Mouse (Mus musculus): ENCODE data around the gene Zfr2. TPM values are rescaled to one million over a fixed set of nuclear protein-coding genes. Genes with fewer than 3 reads are reported as not detected.

Gene Zfr2
- polyA plus RNA-seq, 2 experiments from 2014 or later = 0.79 to 1.5 TPM

DNA sequence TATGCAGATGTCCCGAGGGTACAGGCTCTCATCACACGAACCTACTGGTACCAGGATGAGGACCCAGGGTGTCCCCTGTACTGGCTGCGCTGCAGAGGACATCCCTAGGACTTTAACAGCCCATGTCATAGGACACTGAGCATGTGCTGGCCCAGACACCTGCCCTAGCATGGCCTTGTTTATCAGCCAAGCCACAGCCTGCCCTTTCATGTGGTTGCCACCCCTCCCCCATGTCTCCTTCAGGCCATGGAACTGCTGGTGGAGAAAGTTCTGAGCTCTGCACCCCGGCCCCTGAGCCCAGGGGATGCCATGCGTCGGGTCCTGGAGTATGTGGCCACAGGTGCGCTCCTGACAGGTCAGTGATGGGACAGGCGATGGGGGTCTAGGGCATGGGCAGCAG is 16.5 kb downstream of the Zfr2 start:
- no peak for ATAC-seq

DNA sequence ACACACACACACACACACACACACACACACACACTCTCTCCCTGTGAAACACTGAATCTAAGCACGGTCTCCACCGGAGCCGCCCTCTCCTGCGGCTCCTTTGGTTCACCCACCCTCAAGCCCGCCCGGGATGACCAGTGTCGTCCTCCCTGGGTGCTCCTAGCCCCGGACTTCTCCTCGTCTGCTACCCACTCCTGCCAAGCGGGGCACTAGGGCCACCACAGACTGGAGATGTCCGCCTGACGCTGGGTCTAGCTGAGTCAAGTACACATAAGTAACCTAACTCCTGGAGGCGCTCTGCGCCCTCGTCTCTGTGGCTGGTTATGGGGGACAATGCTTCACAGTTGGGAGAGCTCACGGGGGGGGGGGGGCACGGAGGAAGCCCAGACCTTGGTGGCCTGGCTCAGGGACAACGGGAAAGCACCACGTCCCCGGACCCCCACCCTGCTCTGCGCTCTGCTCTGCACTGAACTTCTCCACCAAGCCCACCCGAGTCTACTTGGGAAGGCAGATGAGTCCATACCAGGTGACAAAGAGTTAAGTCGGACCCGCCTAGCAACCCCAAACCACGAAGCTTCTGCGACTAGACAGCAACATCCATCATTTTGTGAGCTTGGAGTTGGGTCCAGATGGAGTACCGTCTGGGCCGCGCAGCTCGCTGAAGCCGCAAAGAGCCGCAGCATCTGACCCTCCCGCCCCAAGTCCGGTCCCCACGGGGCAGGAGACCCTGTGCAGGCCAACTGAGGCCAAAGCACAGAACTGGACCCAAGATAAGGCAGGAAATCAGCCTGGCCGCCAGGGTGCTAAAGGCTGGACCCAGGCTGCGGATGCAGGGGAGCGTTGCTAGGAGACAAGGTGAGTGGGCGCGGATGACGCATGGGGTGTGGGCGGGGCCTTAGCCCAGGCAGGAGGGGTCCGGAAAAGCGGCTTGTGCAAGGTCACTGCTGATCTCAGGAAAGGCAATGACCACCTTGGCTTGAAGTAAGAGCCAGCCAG is 19.8 kb downstream of the Zfr2 start, which contains the start of gene Matk:
TSS of gene Matk (plus strand) at position 512 of the 996 bp plus-strand sequence.
- ATAC-seq = peak; percentile 68

DNA sequence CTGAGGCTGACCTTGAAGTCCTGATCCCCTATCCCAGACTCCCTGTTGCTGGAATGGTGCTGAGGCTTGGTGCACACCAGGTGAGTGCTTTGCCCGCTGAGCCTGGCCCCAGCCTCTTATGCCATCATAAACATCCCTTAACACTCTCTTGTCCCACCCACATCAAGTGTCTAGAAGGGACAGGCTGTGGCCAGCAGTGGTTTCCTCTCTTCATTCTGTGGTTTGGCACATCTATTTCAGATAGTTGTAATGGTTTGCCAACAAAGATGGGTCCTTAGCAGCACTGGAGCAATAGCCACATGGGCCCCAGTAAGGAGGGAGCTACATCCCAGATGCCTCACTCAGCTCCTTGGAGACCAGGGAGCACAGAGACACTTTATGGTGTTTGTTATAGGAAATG is 21.9 kb downstream of the Zfr2 start:
- no peak for ATAC-seq

DNA sequence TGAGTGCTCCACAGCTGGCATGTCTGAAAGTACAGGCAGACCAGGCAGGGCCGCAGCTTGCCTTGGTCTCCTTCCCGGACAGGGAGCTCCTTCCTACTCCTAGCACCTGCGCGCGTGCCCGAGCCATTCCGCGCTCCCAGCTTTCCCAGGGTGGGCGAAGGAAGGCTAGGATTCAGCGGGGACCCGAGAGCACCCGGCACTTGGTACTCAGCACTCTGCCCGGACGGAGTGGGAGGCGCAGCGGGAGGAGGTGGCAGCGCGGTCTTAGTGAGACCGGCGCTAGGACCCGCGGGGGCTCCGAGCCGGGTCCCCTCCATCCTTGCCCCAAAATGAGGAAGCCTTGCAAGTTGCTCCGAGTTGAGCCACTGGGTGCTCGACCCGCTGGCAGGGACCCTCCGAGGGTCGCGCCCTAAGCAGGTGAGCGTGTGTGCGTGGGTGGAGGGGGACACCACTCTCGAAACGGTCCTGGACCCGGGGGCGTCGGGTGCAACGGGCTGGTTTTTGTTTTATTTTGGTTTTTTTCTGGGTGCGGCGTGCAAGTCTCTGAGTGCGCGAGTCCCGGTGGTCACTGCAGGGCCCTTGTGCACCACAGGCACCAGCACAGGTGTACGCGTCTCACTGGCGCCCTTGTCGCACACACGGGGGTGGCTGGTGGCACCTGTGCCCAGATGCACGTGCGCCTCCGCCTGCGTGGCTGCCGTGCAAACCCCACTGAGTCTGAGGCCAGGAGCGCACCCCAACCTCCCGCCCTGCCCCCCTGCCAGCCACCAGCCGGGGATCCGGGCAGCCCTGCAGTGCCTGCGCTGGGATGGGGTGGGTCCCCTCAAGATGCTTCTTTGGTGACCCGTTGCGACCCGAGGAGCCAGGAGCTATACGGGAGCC is 24.4 kb downstream of the Zfr2 start:
- peak; percentile 28 for ATAC-seq

DNA sequence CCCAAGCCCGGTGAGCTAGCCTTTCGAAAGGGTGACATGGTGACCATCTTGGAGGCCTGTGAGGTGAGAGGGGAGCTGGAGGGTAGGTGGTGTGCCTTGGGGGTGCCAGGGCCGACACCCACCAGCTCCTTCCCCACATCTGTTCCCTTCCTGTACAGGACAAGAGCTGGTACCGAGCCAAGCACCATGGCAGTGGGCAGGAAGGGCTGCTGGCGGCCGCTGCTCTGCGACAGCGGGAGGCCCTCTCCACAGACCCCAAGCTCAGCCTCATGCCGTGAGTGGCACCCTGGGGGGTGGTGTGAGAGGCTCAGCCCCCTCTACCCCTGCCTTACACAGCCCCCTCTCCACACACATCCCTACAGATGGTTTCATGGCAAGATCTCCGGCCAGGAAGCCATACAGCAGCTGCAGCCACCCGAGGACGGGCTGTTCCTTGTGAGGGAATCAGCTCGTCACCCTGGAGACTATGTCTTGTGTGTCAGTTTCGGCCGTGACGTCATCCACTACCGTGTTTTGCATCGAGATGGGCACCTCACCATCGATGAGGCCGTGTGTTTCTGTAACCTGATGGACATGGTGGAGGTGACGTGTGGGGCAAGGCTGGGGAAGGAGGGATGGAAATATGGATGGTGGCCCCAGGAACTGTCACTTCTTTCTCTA is 26.4 kb downstream of the Zfr2 start:
- ATAC-seq = no peak

DNA sequence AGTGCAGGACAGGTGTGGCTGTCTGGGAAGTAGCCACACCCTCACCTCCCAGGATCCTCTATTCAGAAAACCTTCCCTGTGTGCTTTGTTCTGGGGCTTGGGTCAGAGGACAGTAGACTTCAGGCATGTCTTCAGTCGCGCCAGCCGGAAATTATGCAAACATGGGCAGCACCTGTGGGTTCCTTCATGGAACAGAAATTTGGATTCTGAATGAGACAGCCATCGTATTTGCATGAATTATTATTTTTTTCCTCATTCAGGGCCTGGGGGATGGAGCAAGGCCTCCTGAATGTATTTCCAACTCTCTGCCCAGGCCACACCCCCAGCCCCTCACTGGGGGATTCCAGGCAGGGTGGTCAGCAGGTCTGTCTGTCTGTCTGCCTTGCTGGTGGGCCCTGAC is 28.1 kb downstream of the Zfr2 start:
- no peak for ATAC-seq

DNA sequence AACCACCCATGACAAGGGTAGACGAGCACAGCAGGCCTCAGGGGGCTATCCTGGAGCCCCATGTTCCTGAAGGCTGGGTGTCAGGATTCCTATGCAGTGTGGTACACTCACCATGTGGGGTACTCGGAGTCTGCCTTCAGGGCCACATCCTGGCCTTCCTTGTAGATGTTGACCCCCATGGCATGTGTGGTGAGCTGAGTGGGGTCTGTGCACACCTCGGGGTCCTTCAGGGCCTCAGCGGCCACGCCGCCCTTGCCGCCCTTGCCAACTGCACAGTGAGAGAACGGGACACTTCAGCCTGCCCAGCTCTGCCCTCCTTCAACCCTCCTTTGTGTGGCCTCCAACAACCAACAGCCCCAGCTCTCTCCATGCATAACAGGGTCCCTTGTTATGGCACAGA is 32.6 kb downstream of the Zfr2 start:
- ATAC-seq = no peak

DNA sequence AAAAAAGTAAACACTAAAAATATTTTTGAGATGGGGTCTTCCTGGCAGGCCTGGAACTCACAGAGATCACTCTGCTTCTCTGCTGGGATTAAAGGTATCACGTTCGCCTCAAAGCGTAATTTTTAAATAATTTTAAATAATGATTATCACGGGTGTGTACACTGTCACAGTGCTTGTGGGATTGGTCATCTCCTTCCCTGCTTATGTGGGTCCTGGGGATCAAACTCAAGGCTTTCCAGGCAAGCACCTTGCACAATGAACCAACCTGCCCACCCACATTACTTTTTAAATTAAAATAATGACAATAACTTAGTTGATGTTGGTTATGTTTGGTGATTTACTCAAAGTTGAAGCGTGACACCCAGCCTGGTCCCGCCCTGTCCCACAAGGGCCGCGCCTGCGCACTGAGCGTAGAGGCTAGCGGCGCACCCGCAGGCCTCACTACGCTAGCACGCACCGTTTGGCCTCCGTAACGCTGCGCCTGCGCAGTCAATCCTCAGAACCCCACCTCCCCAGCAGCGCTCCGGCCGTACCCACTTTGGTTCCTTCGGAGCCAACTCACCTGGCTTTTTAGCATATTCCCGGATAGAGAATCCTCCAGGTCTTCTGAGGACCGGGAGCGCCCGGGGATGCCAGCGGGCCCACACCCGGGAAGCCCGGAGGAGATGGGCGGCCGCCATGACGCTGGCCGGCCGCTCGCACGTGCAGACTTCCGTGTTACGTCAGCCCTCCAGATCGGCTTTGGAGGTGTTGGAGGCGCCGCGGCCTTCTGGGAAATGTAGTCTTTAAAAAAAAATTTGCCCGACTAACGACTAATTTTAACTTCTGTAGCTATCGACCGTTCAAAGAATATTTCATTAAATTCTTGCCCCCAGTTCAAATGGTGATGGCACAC is 33.5 kb downstream of the Zfr2 start, which contains the start of the genes Mrpl54 and Apba3:
TSS of gene Mrpl54 (minus strand) at position 724 of the 895 bp plus-strand sequence.
TSS of gene Apba3 (plus strand) at position 750 of the 895 bp plus-strand sequence.
- ATAC-seq = peak; percentile 88

DNA sequence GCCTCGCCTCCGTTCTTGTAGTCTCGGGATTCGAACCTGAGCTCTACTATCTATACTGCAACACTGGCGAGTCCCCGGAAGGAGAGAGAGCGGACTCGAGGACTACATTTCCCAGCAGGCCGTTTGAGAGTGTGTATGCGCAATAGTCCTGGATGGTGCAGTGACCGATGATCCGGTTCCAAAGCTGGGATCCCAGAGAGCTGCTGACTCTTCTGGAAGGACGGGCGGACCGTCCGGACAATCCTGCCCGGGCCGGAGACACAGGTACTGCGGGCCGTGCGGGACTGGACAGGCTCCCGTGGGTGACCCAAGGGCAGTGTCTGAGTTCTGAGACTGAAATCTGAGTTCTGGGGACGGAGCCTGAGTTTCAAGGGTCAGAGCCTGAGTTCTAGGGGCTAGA is 35.1 kb downstream of the Zfr2 start:
- ATAC-seq = peak; percentile 66

DNA sequence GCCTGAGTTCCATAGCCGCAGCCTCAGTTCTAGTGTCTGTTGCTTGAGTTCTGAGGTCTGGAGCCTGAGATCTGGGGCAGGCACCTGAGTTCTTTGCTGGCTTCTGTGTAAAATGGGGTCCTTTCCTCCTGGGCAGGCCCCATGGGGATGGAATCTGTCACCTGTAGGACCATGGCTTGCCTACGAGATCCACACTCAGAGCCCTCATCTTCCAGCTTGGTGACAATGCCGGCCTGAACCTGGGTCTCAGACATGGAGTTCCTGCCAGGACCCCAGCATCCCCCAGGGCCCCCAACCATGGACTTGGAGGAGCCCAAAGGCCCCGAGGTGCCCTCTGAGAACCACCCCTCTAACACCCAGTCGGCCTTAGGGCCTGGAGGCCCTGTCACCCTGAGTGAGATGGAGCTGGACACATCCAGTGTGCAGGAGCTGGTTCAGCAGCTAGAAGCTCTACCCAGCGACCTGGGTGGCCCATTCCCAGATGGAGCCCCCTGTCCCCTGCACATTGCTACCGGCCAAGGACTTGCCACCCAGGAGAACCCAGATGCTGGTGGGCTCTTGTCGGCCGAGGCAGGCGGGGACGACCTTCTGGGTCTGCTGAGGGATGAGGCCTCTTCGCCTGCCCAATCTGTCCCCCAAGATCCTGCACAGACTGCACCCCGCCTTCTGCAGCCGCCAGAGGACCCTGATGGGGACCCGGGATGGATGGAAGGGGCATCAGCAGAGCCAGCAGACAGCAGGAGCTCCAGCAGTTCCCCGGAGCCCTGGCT is 35.9 kb downstream of the Zfr2 start:
- ATAC-seq = no peak

DNA sequence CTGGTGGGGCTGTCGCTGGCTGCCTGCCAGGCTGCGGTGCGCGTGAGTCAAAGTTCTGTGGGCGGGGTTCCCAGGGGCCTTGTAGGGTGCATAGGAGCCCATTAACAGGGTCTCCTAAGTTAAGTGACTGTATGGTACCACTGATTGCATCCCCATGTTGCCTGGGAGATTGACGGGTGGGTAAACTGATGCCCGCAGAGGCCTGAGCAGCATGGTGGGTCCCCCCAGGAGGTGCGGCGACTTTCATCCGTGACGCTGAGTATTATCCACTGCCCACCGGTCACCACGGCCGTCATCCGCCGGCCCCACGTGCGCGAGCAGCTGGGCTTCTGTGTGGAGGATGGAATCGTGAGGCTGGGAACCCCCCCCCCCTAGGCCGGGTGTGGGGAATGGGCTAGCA is 39.4 kb downstream of the Zfr2 start:
- no peak for ATAC-seq

DNA sequence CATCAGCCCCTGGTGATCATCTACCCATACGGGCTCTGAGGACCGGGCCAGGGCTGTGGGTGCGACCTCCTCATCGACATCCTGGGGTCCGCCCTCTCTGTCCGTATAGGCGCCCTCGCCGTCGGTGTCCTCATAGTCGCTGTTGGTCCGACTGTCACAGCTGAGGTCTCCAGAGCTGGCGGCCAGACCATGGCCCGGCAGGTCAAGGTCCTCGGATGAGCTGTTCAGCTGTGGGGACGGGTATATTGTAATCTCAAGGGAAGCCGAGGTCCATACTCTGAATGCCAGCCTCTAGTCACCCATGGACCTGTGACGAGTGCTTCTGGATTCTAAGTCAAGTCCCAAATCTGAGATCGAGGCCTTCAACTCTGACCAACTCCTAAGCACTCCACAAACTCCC is 40.9 kb downstream of the Zfr2 start:
- ATAC-seq = no peak

DNA sequence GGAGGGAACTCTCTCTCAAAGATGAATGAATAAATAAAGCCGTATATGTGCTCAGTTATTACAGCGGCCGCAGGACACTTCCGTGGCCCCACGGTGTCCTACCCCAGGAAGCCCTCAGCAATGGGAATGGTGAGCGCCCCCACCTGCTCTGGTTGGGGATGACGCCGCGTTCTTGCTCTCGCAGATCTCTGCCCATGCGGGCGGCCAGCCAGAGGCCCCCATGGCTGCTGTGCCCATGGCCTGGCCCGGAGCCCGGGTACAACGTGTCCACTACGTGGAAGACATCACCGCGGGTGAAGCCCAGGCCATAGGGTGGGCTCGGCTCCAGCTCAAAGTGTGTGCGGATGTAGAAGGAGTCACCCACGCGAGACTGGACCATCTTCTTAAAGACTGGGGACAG is 44.7 kb downstream of the Zfr2 start:
- ATAC-seq = no peak

DNA sequence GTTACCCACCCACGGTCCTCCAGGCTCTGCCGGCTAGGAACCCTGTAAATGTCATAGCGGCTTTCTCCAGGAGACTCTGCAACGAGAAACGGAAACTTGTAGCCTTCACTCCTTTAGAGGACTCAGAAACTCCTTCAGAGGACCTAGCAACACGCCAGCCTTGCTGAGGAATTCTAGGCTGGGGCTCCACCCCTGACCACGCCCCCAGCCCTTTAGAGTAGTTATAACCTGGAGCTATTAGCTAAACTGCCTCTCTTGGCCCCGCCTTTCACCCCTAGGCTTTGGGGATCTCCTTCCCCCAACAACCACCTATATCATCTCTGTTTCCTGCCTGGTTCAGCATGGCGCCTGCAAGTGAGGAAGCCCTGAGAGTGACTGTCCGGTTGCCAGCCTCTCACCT is 46.5 kb downstream of the Zfr2 start:
- ATAC-seq = no peak

DNA sequence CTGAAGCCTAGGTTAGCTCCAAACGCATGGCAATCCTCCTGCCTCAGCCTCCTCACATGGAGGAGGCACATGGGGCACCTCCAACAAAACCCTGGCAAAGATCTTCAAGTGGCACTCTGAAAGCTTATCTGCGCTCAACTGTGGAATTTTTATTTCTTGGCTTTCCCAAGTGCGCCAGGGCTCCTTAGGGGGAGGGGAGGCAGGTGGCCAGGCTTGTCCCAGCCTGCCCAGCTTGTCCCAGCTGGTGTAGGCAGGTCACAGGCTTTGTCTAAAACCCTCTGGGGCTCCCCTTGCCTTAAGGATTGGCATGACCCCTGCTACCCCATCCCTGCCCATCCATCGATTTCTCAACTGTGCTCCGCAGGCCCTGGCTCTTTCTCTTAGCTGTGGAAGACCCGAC is 51.2 kb downstream of the Zfr2 start:
- no peak for ATAC-seq

DNA sequence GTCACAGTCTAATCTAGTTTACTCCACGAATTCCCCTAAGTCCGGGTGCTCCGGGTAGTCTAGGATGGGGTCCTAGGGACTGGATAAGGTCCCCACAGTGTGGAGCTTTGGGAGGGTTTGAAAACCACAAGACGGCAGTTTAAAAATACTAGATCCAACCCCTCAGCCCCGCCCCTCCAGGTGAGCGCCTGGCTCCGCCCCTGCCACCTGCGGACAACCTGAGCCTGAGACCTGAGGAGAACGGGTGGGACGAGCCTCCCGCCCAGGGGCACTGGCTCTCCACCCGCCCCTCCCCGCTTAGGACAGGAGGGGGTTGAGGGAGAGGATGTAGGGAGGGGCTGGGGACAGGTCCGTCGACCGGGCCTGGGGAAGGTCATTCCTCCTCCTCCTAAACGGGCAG is 51.8 kb downstream of the Zfr2 start:
- no peak for ATAC-seq

DNA sequence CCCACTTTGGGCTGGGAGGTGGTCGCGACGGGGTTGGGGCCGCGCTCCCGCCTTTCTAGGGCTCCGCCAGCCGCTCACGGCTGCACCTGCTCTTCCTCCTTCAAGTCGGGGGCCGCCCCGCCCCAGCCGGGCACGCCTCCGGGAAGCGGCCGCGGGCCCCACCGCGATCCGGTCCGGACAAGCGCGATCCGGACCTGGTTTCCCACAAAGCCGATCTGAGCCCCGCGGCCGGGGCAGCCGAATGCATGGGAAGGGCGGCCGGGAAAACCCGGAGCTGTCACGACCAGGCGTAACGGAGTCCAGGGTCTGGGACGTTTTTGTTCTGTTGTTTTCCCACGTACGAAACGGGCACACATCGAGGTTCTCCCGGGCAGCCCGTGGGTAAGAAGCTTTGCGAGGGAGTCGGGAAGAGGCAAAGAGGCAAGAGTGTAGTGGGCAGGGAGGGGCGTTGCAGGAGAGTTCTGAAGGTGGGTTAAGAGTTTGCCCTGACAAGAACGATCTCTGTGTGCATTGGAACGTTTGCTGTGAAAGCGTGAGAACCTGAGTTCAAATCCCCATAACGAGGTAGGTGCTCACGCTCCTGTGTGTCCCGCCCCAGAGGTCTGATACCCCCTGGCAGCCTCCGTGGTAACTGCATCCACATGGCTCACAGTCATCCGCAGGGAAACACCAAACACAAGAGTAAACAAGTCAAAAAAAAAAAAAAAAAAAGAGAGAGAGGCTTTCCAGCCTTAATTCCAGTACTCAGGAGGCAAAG is 52.9 kb downstream of the Zfr2 start:
- peak; percentile 88 for ATAC-seq

DNA sequence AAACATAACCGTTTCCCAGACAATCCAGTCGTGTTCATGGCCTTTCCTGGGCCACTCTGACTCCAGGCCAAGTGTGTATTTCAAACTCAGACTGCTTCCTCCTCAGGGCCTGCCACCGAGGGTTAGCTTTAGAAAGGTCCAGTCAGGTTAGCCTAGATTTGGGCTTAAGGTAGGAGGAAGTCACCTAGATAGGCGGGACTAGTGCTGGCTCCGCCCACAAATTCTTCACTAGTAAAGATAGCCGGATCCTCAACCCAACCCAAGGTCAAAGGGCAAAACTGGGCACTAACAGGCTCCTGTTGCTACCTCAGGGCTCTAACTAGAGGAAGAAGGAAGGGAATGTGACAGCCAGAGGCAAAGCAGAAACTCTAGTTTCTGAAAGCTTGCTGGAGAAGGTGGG is 53.6 kb downstream of the Zfr2 start:
- no peak for ATAC-seq

DNA sequence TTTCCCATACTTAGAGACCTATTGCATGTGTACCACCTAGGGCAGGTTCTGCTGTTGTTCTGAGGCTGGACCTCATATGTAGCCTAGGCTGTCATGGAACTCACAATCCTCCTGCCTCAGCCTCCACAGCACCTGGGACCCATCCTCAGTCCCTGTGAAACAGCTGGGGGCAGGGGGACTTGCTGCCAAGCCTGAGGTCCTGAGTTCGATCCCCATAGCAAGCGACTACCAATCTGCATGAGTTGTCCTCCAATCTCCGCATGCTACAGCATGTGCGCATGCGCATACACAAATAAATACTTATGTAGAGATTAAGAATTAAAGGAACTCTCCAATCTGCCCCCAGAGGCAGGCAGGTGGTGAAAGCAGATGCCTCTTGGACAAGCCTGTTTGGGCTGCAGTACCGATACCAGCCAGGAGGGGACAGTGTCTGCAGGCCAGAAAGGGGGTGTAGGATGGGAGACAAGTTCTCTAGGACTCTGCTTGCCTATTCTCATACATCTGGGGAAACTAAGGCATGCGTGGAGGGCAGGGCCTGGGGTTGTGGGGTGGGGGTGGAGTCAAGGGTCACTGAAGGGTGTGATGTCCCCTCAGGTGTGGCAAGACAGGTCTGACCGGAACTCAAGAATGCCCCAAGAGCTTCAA is 54.7 kb downstream of the Zfr2 start:
- ATAC-seq = no peak

DNA sequence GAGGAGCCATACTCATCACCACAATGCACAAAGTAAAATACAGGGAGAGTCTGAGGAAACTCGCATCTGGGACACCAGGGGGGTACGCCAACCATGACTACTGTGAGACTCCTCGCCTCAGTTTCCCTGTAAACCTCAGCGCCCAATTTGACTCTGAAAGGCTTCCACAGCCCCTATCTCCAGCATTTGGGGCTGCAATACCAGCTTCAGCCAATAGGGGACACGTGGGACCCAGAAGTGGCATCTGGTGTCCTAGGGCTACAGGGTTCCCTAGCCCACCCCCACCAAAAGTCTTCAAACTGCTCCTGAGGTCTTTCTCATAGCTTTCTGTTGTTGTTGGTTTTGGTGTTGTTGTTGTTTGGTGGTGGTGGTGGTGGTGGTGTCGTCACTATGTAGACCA is 55.6 kb downstream of the Zfr2 start:
- no peak for ATAC-seq
